Comparison of ENCODE assay signal across 8 mouse cellular contexts in the genomic region with DNA sequence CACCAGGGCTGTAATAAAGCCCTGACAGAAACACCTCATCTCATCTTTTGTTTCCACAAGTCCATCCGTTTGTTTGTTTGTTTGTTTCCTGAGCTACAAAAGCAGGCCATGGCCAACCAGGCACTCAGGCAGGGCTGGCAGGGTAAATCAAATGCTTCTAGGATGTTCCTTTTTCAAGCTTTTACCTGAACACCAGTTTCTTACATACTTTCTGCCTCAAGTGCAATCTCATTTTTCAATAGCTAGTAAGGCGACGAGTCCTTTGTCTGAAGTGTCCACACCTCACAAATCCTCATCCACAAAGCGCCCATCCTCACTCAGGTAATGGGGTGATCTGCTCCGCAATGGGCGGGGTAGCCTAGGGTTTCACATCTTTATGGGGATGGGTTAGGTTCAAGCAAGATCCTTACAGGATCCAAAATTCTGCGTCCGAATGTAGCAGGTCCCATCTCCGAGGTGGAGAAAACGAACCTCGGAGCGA. TPM values are rescaled to one million over a fixed set of nuclear protein-coding genes. Genes with fewer than 3 reads are reported as not detected.
DNase-seq lines count a peak whose midpoint lies in the region; ATAC-seq and TF ChIP-seq lines count a peak whose summit lies in the region.

No protein-coding gene starts in this region.

- H3K4me2 ChIP-seq in limb, embryonic 14.5 days (replicated peaks; ENCODE audit: low read depth, low read length, severe bottlenecking), result peak overlapping the region; percentile 74
- H3K4me2 ChIP-seq in stomach, postnatal 0 days (replicated peaks; ENCODE audit: low read depth), result peak overlapping the region; percentile 89

- no peak for TF ChIP-seq EP300 in stomach, postnatal 0 days (optimal IDR thresholded peaks at IDR 0.05)

- peak overlapping the region; percentile 84 for H3K4me3 ChIP-seq in testis, adult 2 months (ENCODE audit: control insufficient read depth, low read depth, low read length)
- peak overlapping the region; percentile 85 for H3K4me3 ChIP-seq in limb, embryonic 14.5 days (replicated peaks; ENCODE audit: low read length)
- peak overlapping the region; percentile 90 for H3K4me3 ChIP-seq in stomach, postnatal 0 days (ENCODE audit: low read depth, low read length)

- H3K9me3 ChIP-seq in limb, embryonic 14.5 days (ENCODE audit: control insufficient read depth, low read length), result no peaks in the 10 kb centered on the region
- H3K9me3 ChIP-seq in stomach, postnatal 0 days (ENCODE audit: control insufficient read depth, low read length), result no peaks in the 10 kb centered on the region

- peak; percentile 8 for DNase-seq in embryo, embryonic 11.5 days (ENCODE audit: low read depth, low spot score)
- DNase-seq in embryo, embryonic 11 days, result no peak
- no peak for DNase-seq in testis, postnatal 10 days (ENCODE audit: low spot score)
- no peak for DNase-seq in limb, embryonic 14.5 days (ENCODE audit: low spot score)
- DNase-seq in stomach, postnatal 0 days (ENCODE audit: low spot score), result no peak
- no peak for DNase-seq in urinary bladder, adult 2 months (ENCODE audit: low spot score)
- DNase-seq in kidney, adult 18-20 months, result no peak

- no peaks in the 10 kb centered on the region for H3K27me3 ChIP-seq in testis, adult 2 months (ENCODE audit: control insufficient read depth, insufficient read depth, low read length)
- no peaks in the 10 kb centered on the region for H3K27me3 ChIP-seq in limb, embryonic 14.5 days (ENCODE audit: control insufficient read depth, insufficient read depth, low read length)
- no peaks in the 10 kb centered on the region for H3K27me3 ChIP-seq in stomach, postnatal 0 days (ENCODE audit: control insufficient read depth, insufficient read depth, low read length)

- no peak for TF ChIP-seq CTCF in testis, adult 2 months (IDR thresholded peaks at IDR 0.05; ENCODE audit: control insufficient read depth, insufficient read depth, insufficient replicate concordance, low read depth, low read length)
- no peak for TF ChIP-seq CTCF in stomach, postnatal 0 days (IDR thresholded peaks at IDR 0.05; ENCODE audit: low read depth)

- WGBS in limb, embryonic 14.5 days, result 2% methylated on average over 12 of the region's 12 CpGs
- 3% methylated on average over 12 of the region's 12 CpGs for WGBS in stomach, postnatal 0 days

- no peak for ATAC-seq in limb, embryonic 14.5 days (ENCODE audit: low FRiP score, low read depth)
- no peak; the same call in 1 of the 2 replicates for ATAC-seq in stomach, postnatal 0 days (ENCODE audit: low FRiP score, low TSS enrichment)

- H3K4me1 ChIP-seq in testis, adult 2 months (ENCODE audit: control insufficient read depth, insufficient read depth, low read length), result peaks cover 6% of the 10 kb centered on the region
- H3K4me1 ChIP-seq in limb, embryonic 14.5 days (ENCODE audit: control insufficient read depth, insufficient read depth, low read length), result peaks cover 6% of the 10 kb centered on the region; the same call in 1 of the 2 replicates
- 0 out of 2 replicates have a peak, but pooled peaks cover 2% of the 10 kb centered on the region for H3K4me1 ChIP-seq in stomach, postnatal 0 days (replicated peaks; ENCODE audit: control insufficient read depth, insufficient read depth)

- no peak for TF ChIP-seq POLR2A in testis, adult 2 months (IDR thresholded peaks at IDR 0.05; ENCODE audit: control insufficient read depth, low read depth, low read length)
- no peak for TF ChIP-seq POLR2A in limb, embryonic 14.5 days (IDR thresholded peaks at IDR 0.05; ENCODE audit: borderline replicate concordance, extremely low read depth, insufficient read depth, insufficient read length)

- peak overlapping the region; percentile 1 for H3K27ac ChIP-seq in testis, adult 2 months (ENCODE audit: control insufficient read depth, insufficient read depth, low read depth, low read length)
- no peak overlapping the region for H3K27ac ChIP-seq in limb, embryonic 14.5 days (replicated peaks; ENCODE audit: low read depth, low read length)
- H3K27ac ChIP-seq in stomach, postnatal 0 days (replicated peaks), result peak overlapping the region; percentile 73

- H3K36me3 ChIP-seq in testis, adult 2 months (ENCODE audit: control insufficient read depth, insufficient read depth, low read length), result no peaks in the 10 kb centered on the region
- H3K36me3 ChIP-seq in limb, embryonic 14.5 days (ENCODE audit: control insufficient read depth, insufficient read depth, low read length), result no peaks in the 10 kb centered on the region
- no peaks in the 10 kb centered on the region for H3K36me3 ChIP-seq in stomach, postnatal 0 days (ENCODE audit: control insufficient read depth, insufficient read depth, low read length)

- peak overlapping the region; percentile 75 for H3K9ac ChIP-seq in limb, embryonic 14.5 days (ENCODE audit: low read depth, low read length, severe bottlenecking)
- H3K9ac ChIP-seq in stomach, postnatal 0 days (ENCODE audit: low read length), result peak overlapping the region; percentile 82

RNA-seq across cellular contexts. Expression of gene Gfod2, which starts 0.6 kb away (rescaled TPM):
- polyA plus RNA-seq in testis, adult 2 months (2012; rRNA removed), result 2.5 and 3.3 TPM in 2 replicates
- polyA plus RNA-seq in limb, embryonic 14.5 days (2012; rRNA removed), result 10.5 and 11.7 TPM in 2 replicates
- polyA plus RNA-seq in limb, embryonic 14.5 days (2014; fragmentation: Nextera tagmentation; extraction: Ambion mirVana), result 13.6 and 17.7 TPM in 2 replicates
- 14.5 and 16.9 TPM in 2 replicates for polyA plus RNA-seq in stomach, postnatal 0 days (2015; fragmentation: Nextera tagmentation; extraction: Ambion mirVana)
- polyA plus RNA-seq in urinary bladder, adult 2 months (2012; rRNA removed), result 5.2 and 5.9 TPM in 2 replicates

RNA-seq across cellular contexts. Expression of gene Enkd1, which starts 49.8 kb away (rescaled TPM):
- 84.2 and 98.6 TPM in 2 replicates for polyA plus RNA-seq in testis, adult 2 months (2012; rRNA removed)
- 43.3 and 45.4 TPM in 2 replicates for polyA plus RNA-seq in limb, embryonic 14.5 days (2012; rRNA removed)
- 19.8 and 22.8 TPM in 2 replicates for polyA plus RNA-seq in limb, embryonic 14.5 days (2014; fragmentation: Nextera tagmentation; extraction: Ambion mirVana)
- polyA plus RNA-seq in stomach, postnatal 0 days (2015; fragmentation: Nextera tagmentation; extraction: Ambion mirVana), result 5.4 and 5.8 TPM in 2 replicates
- 9.6 and 11.5 TPM in 2 replicates for polyA plus RNA-seq in urinary bladder, adult 2 months (2012; rRNA removed)

RNA-seq across cellular contexts. Expression of gene 4933405L10Rik, which starts 50.4 kb away (rescaled TPM):
- polyA plus RNA-seq in testis, adult 2 months (2012; rRNA removed), result 55.8 and 60.1 TPM in 2 replicates
- polyA plus RNA-seq in limb, embryonic 14.5 days (2012; rRNA removed), result 0.18 TPM in 1 of 2 replicates, not detected in the other
- polyA plus RNA-seq in limb, embryonic 14.5 days (2014; fragmentation: Nextera tagmentation; extraction: Ambion mirVana), result 0.29 TPM in 1 of 2 replicates, not detected in the other
- 0.08 and 0.13 TPM in 2 replicates for polyA plus RNA-seq in stomach, postnatal 0 days (2015; fragmentation: Nextera tagmentation; extraction: Ambion mirVana)
- polyA plus RNA-seq in urinary bladder, adult 2 months (2012; rRNA removed), result not detected in 2 replicates

RNA-seq across cellular contexts. Expression of gene Pard6a, which starts 56.9 kb away (rescaled TPM):
- polyA plus RNA-seq in testis, adult 2 months (2012; rRNA removed), result 82.9 and 87.7 TPM in 2 replicates
- polyA plus RNA-seq in limb, embryonic 14.5 days (2012; rRNA removed), result 17.9 and 28.4 TPM in 2 replicates
- polyA plus RNA-seq in limb, embryonic 14.5 days (2014; fragmentation: Nextera tagmentation; extraction: Ambion mirVana), result 18.4 and 19.3 TPM in 2 replicates
- 12.4 and 13.0 TPM in 2 replicates for polyA plus RNA-seq in stomach, postnatal 0 days (2015; fragmentation: Nextera tagmentation; extraction: Ambion mirVana)
- 11.2 and 15.4 TPM in 2 replicates for polyA plus RNA-seq in urinary bladder, adult 2 months (2012; rRNA removed)

RNA-seq across cellular contexts. Expression of gene Acd, which starts 56.9 kb away (rescaled TPM):
- 40.2 and 40.4 TPM in 2 replicates for polyA plus RNA-seq in testis, adult 2 months (2012; rRNA removed)
- 52.8 and 68.4 TPM in 2 replicates for polyA plus RNA-seq in limb, embryonic 14.5 days (2012; rRNA removed)
- 62.0 and 72.1 TPM in 2 replicates for polyA plus RNA-seq in limb, embryonic 14.5 days (2014; fragmentation: Nextera tagmentation; extraction: Ambion mirVana)
- polyA plus RNA-seq in stomach, postnatal 0 days (2015; fragmentation: Nextera tagmentation; extraction: Ambion mirVana), result 26.7 and 30.7 TPM in 2 replicates
- polyA plus RNA-seq in urinary bladder, adult 2 months (2012; rRNA removed), result 18.2 and 18.8 TPM in 2 replicates

Comparison
In these comparisons a context has a peak if more than half of its experiments do, and no peak if none do; other contexts are left out.
1. RNA of gene 4933405L10Rik, which starts 50.4 kb away (polyA plus RNA-seq): 55.8 to 60.1 TPM in testis, adult 2 months; 0.18 to 0.29 TPM in limb, embryonic 14.5 days, 0.08 to 0.13 TPM in stomach, postnatal 0 days and not detected in urinary bladder, adult 2 months; every median in the first group is over 10 times any median in the second.
2. Peak in every context shown above with its lines, with median percentiles within 50 percentile points of each other: H3K4me3 ChIP-seq.